Mouse (Mus musculus): ENCODE results near the gene Siah2. TPM values are rescaled to one million over a fixed set of nuclear protein-coding genes. Genes with fewer than 3 reads are reported as not detected.

Siah2 gene
- polyA plus RNA-seq, 1 experiment: 31.2 TPM

GRCm38 (mm10) chr3:58657356-58657755, 34.8 kb downstream of the Siah2 start:
- no peak overlapping the region for H3K4me2 ChIP-seq (ENCODE audit: low read depth)
- no peak overlapping the region for H3ac ChIP-seq (ENCODE audit: control insufficient read depth, insufficient read length)
- TF ChIP-seq USF1 (IDR thresholded peaks at IDR 0.05; ENCODE audit: low read depth) (no peak), CEBPB (IDR thresholded peaks at IDR 0.05; ENCODE audit: insufficient read depth, poor library complexity, severe bottlenecking) (peak; percentile 84; the same call in 1 of the 2 replicates), POLR2AphosphoS2 (IDR thresholded peaks at IDR 0.05; ENCODE audit: insufficient read length, low read depth) (peak; percentile 33), POLR2A (IDR thresholded peaks at IDR 0.05; ENCODE audit: insufficient read length, low read depth) (peak; percentile 16)
- no peaks in the 10 kb centered on the region for H3K27me3 ChIP-seq (ENCODE audit: control insufficient read depth, insufficient read depth, insufficient read length)
- no peak overlapping the region for H3K4me3 ChIP-seq
- H3K79me2 ChIP-seq (ENCODE audit: control insufficient read depth, insufficient read depth): no peaks in the 10 kb centered on the region
- H3K36me3 ChIP-seq (ENCODE audit: control insufficient read depth, insufficient read depth): no peaks in the 10 kb centered on the region

GRCm38 (mm10) chr3:58655362-58656130, 36.7 kb downstream of the Siah2 start:
- Histone ChIP-seq H3K4me2 (ENCODE audit: low read depth) (no peak overlapping the region), H3K79me2 (ENCODE audit: control insufficient read depth, insufficient read depth) (no peaks in the 10 kb centered on the region), H3K27me3 (ENCODE audit: control insufficient read depth, insufficient read depth, insufficient read length) (no peaks in the 10 kb centered on the region), H3K36me3 (ENCODE audit: control insufficient read depth, insufficient read depth) (no peaks in the 10 kb centered on the region), H3ac (ENCODE audit: control insufficient read depth, insufficient read length) (no peak overlapping the region), H3K4me3 (no peak overlapping the region)
- TF ChIP-seq USF1 (IDR thresholded peaks at IDR 0.05; ENCODE audit: low read depth): no peak
- no peak for TF ChIP-seq REST (IDR thresholded peaks at IDR 0.05; ENCODE audit: insufficient read depth, insufficient read length)
- TF ChIP-seq TCF3 (IDR thresholded peaks at IDR 0.05; ENCODE audit: insufficient read length, low read depth): no peak
- no peak for TF ChIP-seq POLR2A (IDR thresholded peaks at IDR 0.05; ENCODE audit: insufficient read length, low read depth)
- no peak for TF ChIP-seq CEBPB (IDR thresholded peaks at IDR 0.05; ENCODE audit: insufficient read depth, poor library complexity, severe bottlenecking)

GRCm38 (mm10) chr3:58653907-58654306, 38.3 kb downstream of the Siah2 start:
- Histone ChIP-seq H3ac (ENCODE audit: control insufficient read depth, insufficient read length) (no peak overlapping the region), H3K4me2 (ENCODE audit: low read depth) (no peak overlapping the region), H3K36me3 (ENCODE audit: control insufficient read depth, insufficient read depth) (no peaks in the 10 kb centered on the region), H3K27me3 (ENCODE audit: control insufficient read depth, insufficient read depth, insufficient read length) (no peaks in the 10 kb centered on the region), H3K4me3 (no peak overlapping the region), H3K79me2 (ENCODE audit: control insufficient read depth, insufficient read depth) (no peaks in the 10 kb centered on the region)
- no peak for TF ChIP-seq TCF12 (IDR thresholded peaks at IDR 0.05; ENCODE audit: insufficient read depth, poor library complexity, severe bottlenecking)
- no peak for TF ChIP-seq CEBPB (IDR thresholded peaks at IDR 0.05; ENCODE audit: insufficient read depth, poor library complexity, severe bottlenecking)
- TF ChIP-seq TCF3 (IDR thresholded peaks at IDR 0.05; ENCODE audit: insufficient read length, low read depth): no peak
- TF ChIP-seq MAX (IDR thresholded peaks at IDR 0.05; ENCODE audit: low read depth): no peak
- TF ChIP-seq E2F4 (IDR thresholded peaks at IDR 0.05; ENCODE audit: insufficient read depth): no peak

GRCm38 (mm10) chr3:58650328-58650727, 41.9 kb downstream of the Siah2 start:
- no peak for TF ChIP-seq TCF3 (IDR thresholded peaks at IDR 0.05; ENCODE audit: insufficient read length, low read depth)
- TF ChIP-seq TCF12 (IDR thresholded peaks at IDR 0.05; ENCODE audit: insufficient read depth, poor library complexity, severe bottlenecking): no peak
- no peak for TF ChIP-seq SRF (IDR thresholded peaks at IDR 0.05; ENCODE audit: control insufficient read depth, insufficient read length, low read depth)
- no peak for TF ChIP-seq REST (IDR thresholded peaks at IDR 0.05; ENCODE audit: insufficient read depth, insufficient read length)
- no peak for TF ChIP-seq MYOD1 (IDR thresholded peaks at IDR 0.05; ENCODE audit: control insufficient read depth in 1 of 3, insufficient read length in 2 of 3, low read depth in 2 of 3)
- no peak for TF ChIP-seq USF1 (IDR thresholded peaks at IDR 0.05; ENCODE audit: low read depth)
- no peak for TF ChIP-seq MYOG (IDR thresholded peaks at IDR 0.05; ENCODE audit: control insufficient read depth in 1 of 3, insufficient read depth in 1 of 3, insufficient read length in 2 of 3, low read depth in 2 of 3)
- TF ChIP-seq CEBPB (IDR thresholded peaks at IDR 0.05; ENCODE audit: insufficient read depth, poor library complexity, severe bottlenecking): no peak
- no peak for TF ChIP-seq POLR2A (IDR thresholded peaks at IDR 0.05; ENCODE audit: insufficient read length, low read depth)
- no peak for TF ChIP-seq POLR2AphosphoS2 (IDR thresholded peaks at IDR 0.05; ENCODE audit: insufficient read length, low read depth)
- no peak for TF ChIP-seq E2F4 (IDR thresholded peaks at IDR 0.05; ENCODE audit: insufficient read depth)
- no peak for TF ChIP-seq MAX (IDR thresholded peaks at IDR 0.05; ENCODE audit: low read depth)
- Histone ChIP-seq H3K27me3 (ENCODE audit: control insufficient read depth, insufficient read depth, insufficient read length) (no peaks in the 10 kb centered on the region), H3K36me3 (ENCODE audit: control insufficient read depth, insufficient read depth) (no peaks in the 10 kb centered on the region), H3K79me2 (ENCODE audit: control insufficient read depth, insufficient read depth) (no peaks in the 10 kb centered on the region), H3ac (ENCODE audit: control insufficient read depth, insufficient read length) (no peak overlapping the region), H3K4me2 (ENCODE audit: low read depth) (no peak overlapping the region), H3K4me3 (no peak overlapping the region)

GRCm38 (mm10) chr3:58647179-58647578, 45.0 kb downstream of the Siah2 start:
- H3K4me2 ChIP-seq (ENCODE audit: low read depth): no peak overlapping the region
- no peak overlapping the region for H3ac ChIP-seq (ENCODE audit: control insufficient read depth, insufficient read length)
- no peaks in the 10 kb centered on the region for H3K36me3 ChIP-seq (ENCODE audit: control insufficient read depth, insufficient read depth)
- TF ChIP-seq POLR2AphosphoS2 (IDR thresholded peaks at IDR 0.05; ENCODE audit: insufficient read length, low read depth) (no peak), TCF3 (IDR thresholded peaks at IDR 0.05; ENCODE audit: insufficient read length, low read depth) (no peak), POLR2A (IDR thresholded peaks at IDR 0.05; ENCODE audit: insufficient read length, low read depth) (no peak), MAX (IDR thresholded peaks at IDR 0.05; ENCODE audit: low read depth) (no peak), SRF (IDR thresholded peaks at IDR 0.05; ENCODE audit: control insufficient read depth, insufficient read length, low read depth) (no peak), USF1 (IDR thresholded peaks at IDR 0.05; ENCODE audit: low read depth) (no peak), CEBPB (IDR thresholded peaks at IDR 0.05; ENCODE audit: insufficient read depth, poor library complexity, severe bottlenecking) (no peak), REST (IDR thresholded peaks at IDR 0.05; ENCODE audit: insufficient read depth, insufficient read length) (no peak), TCF12 (IDR thresholded peaks at IDR 0.05; ENCODE audit: insufficient read depth, poor library complexity, severe bottlenecking) (no peak), MYOG (IDR thresholded peaks at IDR 0.05; ENCODE audit: control insufficient read depth in 1 of 3, insufficient read depth in 1 of 3, insufficient read length in 2 of 3, low read depth in 2 of 3) (no peak)
- no peaks in the 10 kb centered on the region for H3K27me3 ChIP-seq (ENCODE audit: control insufficient read depth, insufficient read depth, insufficient read length)
- no peak overlapping the region for H3K4me3 ChIP-seq
- no peaks in the 10 kb centered on the region for H3K79me2 ChIP-seq (ENCODE audit: control insufficient read depth, insufficient read depth)

Data from myocyte (in vitro differentiated cells).